Mouse (Mus musculus) spleen, adult 12 weeks (tissue): ENCODE data around the gene Tmem204.

Source experiments
- DNase-seq: peaks from one replicate; pipeline ENCODE4 v3.0.0; 2022; ENCODE audit warnings: low spot score

The Tmem204 gene

GRCm38 (mm10) chr17:25084835-25085385, 1.5 kb upstream of the Tmem204 start:
- no peak for DNase-seq

GRCm38 (mm10) chr17:25082887-25083286, 504 bp downstream of the Tmem204 start:
- DNase-seq, result no peak

DNA sequence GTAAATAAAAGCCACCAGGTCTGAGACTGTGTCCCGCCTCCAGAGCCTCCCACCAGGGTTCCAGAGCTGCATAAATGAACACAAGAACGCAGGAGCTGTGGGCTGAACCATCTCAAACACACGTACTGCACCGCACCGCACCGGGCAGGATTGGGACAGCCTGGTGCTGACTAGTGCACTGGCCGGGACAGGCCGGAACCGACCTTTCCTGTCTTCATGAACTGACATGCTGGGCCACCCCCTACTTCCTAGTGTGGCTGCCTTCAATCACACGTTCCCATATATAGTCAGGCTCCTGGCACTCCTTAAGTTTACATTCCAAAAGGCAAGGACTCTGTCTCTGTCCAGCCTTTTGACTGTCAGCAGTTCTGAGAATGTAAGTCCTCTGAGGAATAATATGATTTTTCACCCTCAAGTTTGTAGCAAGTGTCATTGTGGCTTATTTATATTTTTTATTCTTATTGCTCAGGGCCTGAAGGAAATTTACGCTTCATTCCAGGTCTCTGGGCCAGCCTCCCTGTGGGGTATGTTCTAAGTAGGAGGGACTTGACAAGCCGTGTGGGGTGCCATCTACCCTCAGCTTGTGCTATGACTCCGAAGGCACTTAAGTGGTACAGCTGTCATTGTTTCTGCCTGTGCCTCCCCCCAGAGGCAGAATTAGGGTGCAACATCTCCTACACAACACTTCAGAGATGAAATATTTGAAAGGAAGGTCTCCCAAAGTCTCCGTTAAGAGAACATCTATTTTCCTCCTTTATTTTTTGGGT, 1.1 kb downstream of the Tmem204 start:
- no peak for DNase-seq

GRCm38 (mm10) chr17:25080960-25081381, 2.4 kb downstream of the Tmem204 start:
- no peak for DNase-seq

GRCm38 (mm10) chr17:25080210-25080609, 3.2 kb downstream of the Tmem204 start:
- no peak for DNase-seq

- DNase-seq, result no peak
These were observed 5.5 kb downstream of the Tmem204 start for GRCm38 (mm10) chr17:25077771-25078372.

- DNase-seq, result no peak
These were observed 6.5 kb downstream of the Tmem204 start for GRCm38 (mm10) chr17:25076906-25077305.

DNA sequence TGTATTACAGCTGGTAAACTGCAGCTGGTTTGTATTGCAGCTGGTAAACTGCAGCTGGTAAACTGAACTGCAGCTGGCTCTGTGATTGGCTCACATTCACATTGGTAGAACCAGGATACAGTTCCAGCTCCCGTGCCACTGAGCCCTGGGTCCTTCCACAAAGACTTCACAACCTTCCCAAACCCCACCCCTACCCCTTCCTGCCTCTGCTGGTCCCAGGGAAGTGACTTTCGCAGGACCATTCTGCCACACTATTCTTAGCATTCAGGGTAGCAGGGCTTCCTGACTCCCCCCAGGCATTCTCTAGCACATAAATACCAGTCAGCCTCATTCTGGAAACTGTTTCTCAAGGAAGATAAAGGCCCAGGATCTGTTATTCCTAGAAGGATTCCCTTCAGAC, 14.7 kb downstream of the Tmem204 start:
- DNase-seq, result no peak

- no peak for DNase-seq
These were observed 15.9 kb downstream of the Tmem204 start for GRCm38 (mm10) chr17:25067442-25067851.

- no peak for DNase-seq
These were observed 16.8 kb downstream of the Tmem204 start for GRCm38 (mm10) chr17:25066595-25066994.

DNA sequence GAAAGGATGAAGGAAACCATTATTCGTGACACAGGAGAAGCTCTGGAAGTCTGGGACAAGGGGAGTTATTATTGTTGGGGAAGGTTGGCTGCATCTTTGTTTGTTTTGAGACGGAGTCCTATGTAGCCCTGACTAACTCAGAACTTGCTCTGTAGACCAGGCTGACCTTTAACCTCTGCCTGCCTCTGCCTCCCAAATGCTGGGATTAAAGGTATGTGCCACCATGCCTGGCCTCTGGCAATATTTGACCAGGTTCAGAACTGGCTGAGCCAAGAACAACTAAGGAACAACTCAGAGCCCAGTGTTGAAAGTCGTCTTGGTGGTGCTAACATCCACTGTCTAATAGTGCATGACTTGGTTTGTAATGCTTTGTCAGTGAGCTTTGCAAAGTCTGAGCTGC, 18.2 kb downstream of the Tmem204 start:
- DNase-seq, result no peak

DNA sequence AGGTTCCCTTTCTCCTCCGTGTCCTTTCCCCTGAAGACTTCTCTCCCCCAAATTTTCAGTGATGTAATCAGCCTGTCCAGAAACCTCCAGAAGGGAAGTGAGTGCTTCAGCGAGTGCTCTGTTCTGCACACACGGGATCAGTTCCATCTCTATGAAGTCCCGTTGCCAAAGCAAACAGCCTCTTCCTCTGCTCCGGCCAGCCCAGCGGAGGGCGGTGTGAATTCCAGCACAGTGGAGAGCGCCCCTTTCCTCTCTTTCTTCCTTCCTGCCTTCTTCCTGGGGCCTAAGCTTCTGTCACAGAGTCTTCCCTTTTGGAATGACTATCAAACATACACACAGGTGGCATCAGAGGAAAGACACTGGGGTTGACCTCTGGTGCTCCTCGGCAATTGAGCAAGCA, 19.0 kb downstream of the Tmem204 start:
- no peak for DNase-seq

GRCm38 (mm10) chr17:25063872-25064271, 19.5 kb downstream of the Tmem204 start:
- no peak for DNase-seq

- no peak for DNase-seq
These were observed 20.1 kb downstream of the Tmem204 start for GRCm38 (mm10) chr17:25063261-25063660.

DNA sequence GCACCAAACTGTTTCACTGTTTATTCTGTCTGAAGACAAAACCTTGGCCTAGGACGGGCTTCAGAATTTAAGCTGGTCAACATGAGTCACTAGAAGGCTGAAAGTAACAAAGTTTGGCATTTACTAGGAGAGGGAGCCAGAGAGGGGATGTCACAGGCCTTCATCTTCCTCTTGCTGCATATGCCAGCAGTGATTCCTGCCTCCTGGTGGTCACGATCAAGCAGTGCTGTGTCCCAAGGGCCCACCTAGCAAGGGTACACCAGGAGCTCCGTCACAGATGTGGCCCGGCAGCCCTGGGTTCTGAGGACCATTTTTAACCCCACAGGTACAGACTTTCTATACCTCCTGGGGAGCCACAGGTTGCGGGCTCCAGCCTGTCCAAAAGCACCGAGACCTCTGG, 26.4 kb downstream of the Tmem204 start:
- no peak for DNase-seq

- DNase-seq, result no peak
These were observed 30.1 kb downstream of the Tmem204 start for GRCm38 (mm10) chr17:25053274-25053673.

GRCm38 (mm10) chr17:25047143-25047542, 36.2 kb downstream of the Tmem204 start:
- no peak for DNase-seq

DNA sequence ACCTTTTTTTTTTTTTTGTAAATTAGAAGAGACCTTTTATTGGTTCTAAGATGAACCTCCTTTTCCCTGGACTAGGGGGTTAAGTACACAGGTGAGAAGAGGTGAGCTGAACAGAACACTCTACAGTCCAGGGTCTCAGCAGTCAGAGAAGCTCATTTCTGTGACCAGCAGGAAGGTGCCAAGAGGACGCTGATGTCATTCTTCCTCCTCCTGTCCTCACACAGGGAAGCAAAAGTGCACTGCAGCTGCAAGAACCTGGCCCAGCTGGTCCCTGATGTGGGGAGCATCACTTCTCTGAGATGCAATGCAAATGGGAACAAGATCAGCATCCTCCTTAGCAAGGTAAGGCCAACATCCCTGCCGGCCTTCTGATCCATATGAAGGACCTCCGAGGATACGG, 38.1 kb downstream of the Tmem204 start:
- no peak for DNase-seq

DNA sequence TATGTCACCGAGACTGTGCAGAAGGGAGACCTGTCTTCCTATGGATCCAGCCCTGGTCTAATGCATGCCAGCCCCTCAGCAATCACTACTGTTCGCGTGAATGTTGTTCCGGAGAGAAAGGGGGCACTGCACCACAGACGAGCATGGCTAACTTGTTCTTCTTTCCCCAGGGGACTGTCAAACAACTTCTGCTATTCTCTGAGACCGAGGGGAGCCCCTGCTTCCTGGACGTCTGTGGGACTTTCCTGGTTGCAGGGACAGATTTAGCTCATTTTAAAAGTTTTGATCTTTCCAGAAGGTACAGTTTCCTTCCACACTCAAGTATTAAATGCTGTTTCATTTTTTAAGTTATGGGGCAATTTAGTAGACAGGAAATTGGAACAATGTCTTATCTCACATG, 38.5 kb downstream of the Tmem204 start:
- no peak for DNase-seq

- no peak for DNase-seq
These were observed 47.2 kb downstream of the Tmem204 start for GRCm38 (mm10) chr17:25036183-25036582.

GRCm38 (mm10) chr17:25016292-25017132, 66.9 kb downstream of the Tmem204 start:
- DNase-seq, result no peak

- DNase-seq, result peak; percentile 98
These were observed 67.6 kb downstream of the Tmem204 start, which contains the start of the genes Cramp1l and Ift140 for GRCm38 (mm10) chr17:25015655-25016291. Gene Cramp1l, minus strand, starts transcription at chr17:25015788. Gene Ift140, plus strand, starts transcription at chr17:25016085.
